Mouse (Mus musculus) bone marrow, adult 2 months (tissue): Measurements from ENCODE around the gene Itpr1.

ENCODE experiments used
- CTCF ChIP-seq: fragments of 200-500 bp; IDR thresholded peaks from 2 replicates; pipeline ENCODE4 v1.5.1; 2011; ENCODE audit warnings: low read length, control low read depth; ENCODE audit not compliant: control insufficient read depth, insufficient read depth
- POLR2A ChIP-seq: fragments of 200-500 bp; IDR thresholded peaks from 2 replicates; pipeline ENCODE4 v1.6.1; 2011; ENCODE audit warnings: low read depth, mild to moderate bottlenecking, control low read depth, low read length, borderline replicate concordance; ENCODE audit not compliant: control insufficient read depth

DNA sequence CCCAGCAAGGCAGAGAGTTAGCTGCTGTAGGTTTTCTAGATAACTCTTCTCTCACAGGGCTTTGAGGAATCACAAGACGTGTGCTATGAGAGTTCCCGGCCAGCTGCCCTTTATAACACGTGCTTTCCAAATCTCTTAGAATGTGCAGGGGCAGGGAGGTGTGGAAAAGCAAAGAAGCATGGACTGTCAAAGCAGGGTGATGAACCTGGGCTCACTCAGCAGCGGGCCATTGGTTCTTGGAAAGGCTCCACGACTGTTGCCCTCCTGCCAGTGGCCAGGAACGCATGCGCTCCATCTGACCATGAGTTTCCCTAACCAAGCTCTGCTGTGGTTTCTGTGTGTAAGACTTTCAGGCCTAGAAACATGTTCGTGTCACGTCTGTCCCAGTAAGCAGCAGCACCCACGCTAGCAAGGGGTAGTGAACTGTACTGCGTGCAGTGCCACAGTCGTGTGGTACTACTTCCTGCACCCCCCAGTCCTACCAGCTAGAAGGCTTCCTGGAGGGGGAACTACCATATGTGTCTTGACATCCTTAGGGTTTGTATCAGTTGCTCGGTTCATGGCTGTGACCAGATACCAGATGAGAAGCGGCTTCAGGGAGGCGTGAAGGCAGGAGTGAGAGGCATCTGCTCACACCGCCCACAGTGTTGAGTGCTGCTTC, 311.2 kb downstream of the Itpr1 start:
- TF ChIP-seq CTCF: no peak
- no peak for TF ChIP-seq POLR2A
